Mouse (Mus musculus) G1E (cell line): ENCODE results near the gene Gatm. TPM values are rescaled to one million over a fixed set of nuclear protein-coding genes. Genes with fewer than 3 reads are reported as not detected.

Source experiments
- ATAC-seq: 2 replicates; pipeline ENCODE4 v1.8.0; 2016; ENCODE audit warnings: mild to moderate bottlenecking; ENCODE audit not compliant: insufficient number of reproducible peaks, poor library complexity, low FRiP score, severe bottlenecking; ENCODE audit errors: extremely low read depth
- DNase-seq: peaks from one replicate; pipeline ENCODE4 v3.0.0; 2012; ENCODE audit warnings: low spot score
- H3K27me3 ChIP-seq: 2 replicates; pipeline ENCODE4 v1.6.1; 2012; ENCODE audit warnings: mild to moderate bottlenecking, low read length, inconsistent platforms; ENCODE audit not compliant: insufficient read depth
- H3K36me3 ChIP-seq: replicated peaks from 2 replicates; pipeline ENCODE3; 2012; ENCODE audit warnings: mild to moderate bottlenecking, inconsistent platforms
- H3K4me1 ChIP-seq: 2 replicates; pipeline ENCODE4 v1.6.1; 2012; ENCODE audit warnings: low read depth, low read length, inconsistent platforms, mixed read lengths; ENCODE audit not compliant: insufficient read depth
- H3K4me3 ChIP-seq: 2 replicates; pipeline ENCODE4 v1.5.1; 2012; ENCODE audit warnings: low read depth, mild to moderate bottlenecking, inconsistent platforms, low read length, moderate library complexity, mixed read lengths
- H3K9me3 ChIP-seq: replicated peaks from 2 replicates; pipeline ENCODE4 v1.6.1; 2012; ENCODE audit warnings: inconsistent platforms
- CTCF ChIP-seq: IDR thresholded peaks from 2 replicates; pipeline ENCODE4 v1.5.1; 2012; ENCODE audit warnings: low read depth, low read length, inconsistent platforms, mixed read lengths
- GATA1 ChIP-seq: IDR thresholded peaks from 2 replicates; pipeline ENCODE4 v1.6.1; 2012; ENCODE audit warnings: borderline replicate concordance, low read length, inconsistent platforms, mixed read lengths
- GATA2 ChIP-seq: IDR thresholded peaks from 2 replicates; pipeline ENCODE4 v1.6.1; 2012; ENCODE audit warnings: low read depth, low read length, inconsistent platforms, borderline replicate concordance
- POLR2AphosphoS5 ChIP-seq: IDR thresholded peaks from 2 replicates; pipeline ENCODE4 v1.6.1; 2012; ENCODE audit warnings: low read depth, low read length, inconsistent platforms; ENCODE audit not compliant: insufficient replicate concordance
- TAL1 ChIP-seq: conservative IDR thresholded peaks from 2 replicates; pipeline ENCODE4 v1.6.1; 2012; ENCODE audit warnings: low read depth, low read length, inconsistent platforms, mixed read lengths
- polyA plus RNA-seq: library from polyadenylated mRNA; stranded (reverse); fragments of >175 nt; gene quantifications from 2 replicates; pipeline ENCODE4 v1.2.3, GENCODE M21; 2012
- total RNA-seq, 2 experiments: library from RNA; stranded (forward) in 1 of 2; stranded (reverse) in 1 of 2; fragments of 200-1000 nt in 1 of 2; fragments of >200 nt in 1 of 2; fragmentation: Nextera tagmentation in 1 of 2; gene quantifications; 2 replicates each; pipeline ENCODE4 v1.2.3; 2014 to 2017

Gatm gene
- total and polyA plus RNA-seq, 3 experiments: not detected

- no peaks in the 10 kb centered on the region for H3K36me3 ChIP-seq
- H3K4me1 ChIP-seq: no peaks in the 10 kb centered on the region
- H3K4me3 ChIP-seq: no peak overlapping the region
- no peak for TF ChIP-seq GATA2
- no peak for TF ChIP-seq TAL1
- no peak for TF ChIP-seq GATA1
- no peak for TF ChIP-seq CTCF
- TF ChIP-seq POLR2AphosphoS5: no peak
- ATAC-seq (no peak), DNase-seq (no peak)
- H3K9me3 ChIP-seq: no peaks in the 10 kb centered on the region
- H3K27me3 ChIP-seq: peaks cover 2% of the 10 kb centered on the region; the same call in 1 of the 2 replicates
These were observed 15.6 kb downstream of the Gatm start for GRCm38 (mm10) chr2:122595461-122595860.

- no peaks in the 10 kb centered on the region for H3K4me1 ChIP-seq
- H3K27me3 ChIP-seq: peaks cover 2% of the 10 kb centered on the region; the same call in 1 of the 2 replicates
- TF ChIP-seq TAL1: no peak
- no peak for TF ChIP-seq POLR2AphosphoS5
- TF ChIP-seq CTCF: no peak
- no peak for TF ChIP-seq GATA2
- no peak for TF ChIP-seq GATA1
- no peak for DNase-seq
- ATAC-seq: no peak
- no peak overlapping the region for H3K4me3 ChIP-seq
- no peaks in the 10 kb centered on the region for H3K36me3 ChIP-seq
- no peaks in the 10 kb centered on the region for H3K9me3 ChIP-seq
These were observed 19.9 kb downstream of the Gatm start for GRCm38 (mm10) chr2:122591213-122591612.

GRCm38 (mm10) chr2:122590351-122590750 lies 20.8 kb downstream of the Gatm start:
- Histone ChIP-seq H3K9me3 (no peaks in the 10 kb centered on the region), H3K4me3 (no peak overlapping the region), H3K4me1 (no peaks in the 10 kb centered on the region), H3K36me3 (no peaks in the 10 kb centered on the region), H3K27me3 (peaks cover 2% of the 10 kb centered on the region; the same call in 1 of the 2 replicates)
- DNase-seq (no peak), ATAC-seq (no peak)
- no peak for TF ChIP-seq CTCF
- TF ChIP-seq POLR2AphosphoS5: no peak
- TF ChIP-seq TAL1: no peak
- TF ChIP-seq GATA1: no peak
- no peak for TF ChIP-seq GATA2

GRCm38 (mm10) chr2:122587861-122588519 lies 23.1 kb downstream of the Gatm start:
- no peaks in the 10 kb centered on the region for H3K27me3 ChIP-seq

GRCm38 (mm10) chr2:122586258-122586657 lies 24.8 kb downstream of the Gatm start:
- Histone ChIP-seq H3K4me1 (no peaks in the 10 kb centered on the region), H3K4me3 (no peak overlapping the region), H3K9me3 (no peaks in the 10 kb centered on the region), H3K36me3 (no peaks in the 10 kb centered on the region), H3K27me3 (no peaks in the 10 kb centered on the region)
- DNase-seq (no peak), ATAC-seq (no peak)
- TF ChIP-seq TAL1 (no peak), POLR2AphosphoS5 (no peak), GATA1 (no peak), GATA2 (no peak), CTCF (no peak)

More at GRCm38 (mm10) chr2:122587861-122588519, 23.1 kb downstream of the Gatm start:
- TF ChIP-seq GATA1 (no peak), TAL1 (no peak)
- H3K36me3 ChIP-seq: no peaks in the 10 kb centered on the region
- no peaks in the 10 kb centered on the region for H3K4me1 ChIP-seq
- no peak overlapping the region for H3K4me3 ChIP-seq
- ATAC-seq (no peak), DNase-seq (no peak)
- no peaks in the 10 kb centered on the region for H3K9me3 ChIP-seq

GRCm38 (mm10) chr2:122582324-122582723 lies 28.8 kb downstream of the Gatm start:
- H3K27me3 ChIP-seq: no peaks in the 10 kb centered on the region
- no peak overlapping the region for H3K4me3 ChIP-seq
- TF ChIP-seq GATA2 (no peak), GATA1 (no peak)
- no peaks in the 10 kb centered on the region for H3K36me3 ChIP-seq
- DNase-seq (no peak), ATAC-seq (no peak)
- H3K9me3 ChIP-seq: no peaks in the 10 kb centered on the region
- H3K4me1 ChIP-seq: no peaks in the 10 kb centered on the region

- no peak for ATAC-seq
- Histone ChIP-seq H3K36me3 (no peaks in the 10 kb centered on the region), H3K4me3 (no peak overlapping the region), H3K27me3 (no peaks in the 10 kb centered on the region), H3K4me1 (no peaks in the 10 kb centered on the region), H3K9me3 (no peaks in the 10 kb centered on the region)
- TF ChIP-seq CTCF (no peak), POLR2AphosphoS5 (no peak), TAL1 (no peak), GATA2 (no peak), GATA1 (no peak)
- no peak for DNase-seq
These were observed 29.6 kb downstream of the Gatm start for GRCm38 (mm10) chr2:122581361-122582017.
